Mouse (Mus musculus) gonadal fat pad, adult 2 months (tissue): ENCODE measurements around the gene Gm1553. TPM values are rescaled to one million over a fixed set of nuclear protein-coding genes. Genes with fewer than 3 reads are reported as not detected.

Source experiments
- DNase-seq: peaks from one replicate; pipeline ENCODE4 v3.0.0-alpha.2; 2012; ENCODE audit warnings: low read depth
- polyA plus RNA-seq: library from polyadenylated mRNA; depleted of rRNA; stranded (reverse); fragments of >200 nt; gene quantifications from 2 replicates; pipeline ENCODE4 v1.2.3, GENCODE M21; 2012; rRNA removed

Gene Gm1553
- not detected in 2 replicates for polyA plus RNA-seq

- no peak for DNase-seq
Measured at GRCm38 (mm10) chr10:82492518-82492917, at the start of gene Gm1553. Gm1553 (minus strand) TSS chr10:82492618.

Other genes starting within 250 kb of the Gm1553 start
- 0.05 and 0.13 TPM in 2 replicates for gene 4932415D10Rik, start 176.0 kb downstream of the Gm1553 start, polyA plus RNA-seq
- 1.6 and 2.3 TPM in 2 replicates for gene Gm4924, start 138.4 kb downstream of the Gm1553 start, polyA plus RNA-seq
- gene 1190007I07Rik, start 130.6 kb upstream of the Gm1553 start, polyA plus RNA-seq = 30.5 and 37.8 TPM in 2 replicates
- gene Tdg, start 137.2 kb upstream of the Gm1553 start, polyA plus RNA-seq = 22.6 and 26.7 TPM in 2 replicates
- gene Glt8d2, start 198.0 kb upstream of the Gm1553 start, polyA plus RNA-seq = 7.6 and 8.8 TPM in 2 replicates
- gene Hcfc2, start 203.5 kb upstream of the Gm1553 start, polyA plus RNA-seq = 10.9 and 12.2 TPM in 2 replicates